Mouse (Mus musculus) liver, embryonic 11.5 days (tissue): Measurements from ENCODE around the gene Ppp1r13l. TPM values are rescaled to one million over a fixed set of nuclear protein-coding genes. Genes with fewer than 3 reads are reported as not detected.

ENCODE experiments used
- ATAC-seq: fragments of 200-750 bp; cut with Nextera tagmentation; replicated peaks from 2 replicates; pipeline ENCODE4 v1.8.0; 2017; ENCODE audit warnings: moderate number of reproducible peaks, mild to moderate bottlenecking, moderate TSS enrichment, moderate library complexity; ENCODE audit not compliant: low FRiP score
- DNase-seq: peaks from one replicate; pipeline ENCODE4 v3.0.0-alpha.2; 2017; ENCODE audit warnings: low spot score
- H3K27ac ChIP-seq: fragments of 300-500 bp; sonication (generic); 2 replicates; pipeline ENCODE4 v1.5.1; 2014; ENCODE audit warnings: mild to moderate bottlenecking, low read depth, low read length, control low read depth
- H3K27me3 ChIP-seq: fragments of 300-500 bp; sonication (generic); replicated peaks from 2 replicates; pipeline ENCODE4 v1.6.1; 2014; ENCODE audit warnings: low read length, mixed read lengths; ENCODE audit not compliant: control insufficient read depth, insufficient read depth
- H3K36me3 ChIP-seq: fragments of 300-500 bp; sonication (generic); 2 replicates; pipeline ENCODE4 v1.6.1; 2014; ENCODE audit warnings: mild to moderate bottlenecking, low read length, moderate library complexity, mixed read lengths; ENCODE audit not compliant: control insufficient read depth, insufficient read depth
- H3K4me1 ChIP-seq: fragments of 300-500 bp; sonication (generic); replicated peaks from 2 replicates; pipeline ENCODE4 v1.6.1; 2014; ENCODE audit warnings: low read length, mixed read lengths; ENCODE audit not compliant: control insufficient read depth, insufficient read depth
- H3K4me2 ChIP-seq: fragments of 300-500 bp; sonication (generic); 2 replicates; pipeline ENCODE4 v1.6.1; 2014; ENCODE audit warnings: mild to moderate bottlenecking, control low read depth, moderate library complexity
- H3K4me3 ChIP-seq: fragments of 300-500 bp; sonication (generic); 2 replicates; pipeline ENCODE4 v1.5.1; 2014; ENCODE audit warnings: low read depth, low read length, control low read depth
- H3K9ac ChIP-seq: fragments of 300-500 bp; sonication (generic); 2 replicates; pipeline ENCODE4 v1.6.1; 2014; ENCODE audit warnings: low read depth, low read length, control low read depth
- H3K9me3 ChIP-seq: fragments of 300-500 bp; sonication (generic); 2 replicates; pipeline ENCODE4 v1.6.1; 2016; ENCODE audit warnings: low read length, inconsistent platforms, mixed read lengths; ENCODE audit not compliant: control insufficient read depth
- whole genome bisulfite sequencing: fragments of 180-500 bp; shearing (Covaris S2); extraction: QIAGEN DNeasy Blood & Tissue Kit; methylation state at CpG from one replicate; pipeline ENCODE4 v1.1.7; 2014; 5-methylcytosine and 5-hydroxymethylcytosine counted together
- polyA plus RNA-seq: library from polyadenylated mRNA; unstranded; fragments of >200 nt; fragmentation: Nextera tagmentation; extraction: Ambion mirVana; gene quantifications from 2 replicates; pipeline ENCODE4 v1.2.1, GENCODE M21; 2014

The Ppp1r13l gene
- 3.9 and 4.2 TPM in 2 replicates for polyA plus RNA-seq

DNA sequence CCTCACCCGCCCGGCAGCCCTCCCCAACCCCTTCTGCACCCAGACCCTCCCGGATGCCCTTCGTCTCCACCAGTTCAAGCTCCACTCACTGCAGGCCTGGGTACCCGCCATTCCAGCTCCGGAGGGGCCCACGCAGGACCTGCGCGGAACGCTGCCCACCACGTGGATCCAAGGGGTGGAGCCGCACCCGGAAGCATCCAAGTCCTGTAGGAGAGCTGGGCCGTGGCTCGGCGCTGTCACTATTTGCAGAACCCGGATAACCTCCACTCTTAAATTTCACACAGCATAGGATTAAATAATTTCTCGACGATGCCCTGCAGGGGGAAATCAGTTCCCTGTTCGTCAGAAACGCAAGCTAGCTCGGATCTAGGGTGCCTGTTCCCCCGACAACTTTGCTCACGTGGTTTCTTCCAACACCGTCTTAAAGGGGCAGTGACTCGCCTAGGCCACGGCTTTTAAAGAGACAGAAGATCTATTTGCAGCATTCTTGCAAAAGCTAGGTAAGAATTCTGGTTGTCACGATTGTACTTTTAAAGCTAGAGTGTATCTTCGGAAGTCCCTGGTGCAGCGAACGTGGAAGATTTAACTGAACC lies at the start of gene Ppp1r13l, which contains the start of gene Cd3eap:
Ppp1r13l (plus strand) TSS at position 451 of the 593 bp plus-strand sequence.
Cd3eap (minus strand) TSS at position 185 of the 593 bp plus-strand sequence.
- WGBS, result under 1% methylated on average over 31 of the region's 31 CpGs
- ATAC-seq (peak; percentile 70), DNase-seq (peak; percentile 88)
- peak within 1 kb of the TSS; percentile 59; the same call in 1 of the 2 replicates for H3K27ac ChIP-seq
- H3K4me3 ChIP-seq, result peak within 1 kb of the TSS; percentile 66
- H3K27me3 ChIP-seq, result peaks cover 4% of the 10 kb centered on the region; the same call in 1 of the 2 replicates
- no peaks in the 10 kb centered on the region for H3K9me3 ChIP-seq
- peaks cover 26% of the 10 kb centered on the region for H3K36me3 ChIP-seq
- H3K9ac ChIP-seq, result peak within 1 kb of the TSS; percentile 73
- H3K4me1 ChIP-seq, result peaks cover 33% of the 10 kb centered on the region
- H3K4me2 ChIP-seq, result peak within 1 kb of the TSS; percentile 100

DNA sequence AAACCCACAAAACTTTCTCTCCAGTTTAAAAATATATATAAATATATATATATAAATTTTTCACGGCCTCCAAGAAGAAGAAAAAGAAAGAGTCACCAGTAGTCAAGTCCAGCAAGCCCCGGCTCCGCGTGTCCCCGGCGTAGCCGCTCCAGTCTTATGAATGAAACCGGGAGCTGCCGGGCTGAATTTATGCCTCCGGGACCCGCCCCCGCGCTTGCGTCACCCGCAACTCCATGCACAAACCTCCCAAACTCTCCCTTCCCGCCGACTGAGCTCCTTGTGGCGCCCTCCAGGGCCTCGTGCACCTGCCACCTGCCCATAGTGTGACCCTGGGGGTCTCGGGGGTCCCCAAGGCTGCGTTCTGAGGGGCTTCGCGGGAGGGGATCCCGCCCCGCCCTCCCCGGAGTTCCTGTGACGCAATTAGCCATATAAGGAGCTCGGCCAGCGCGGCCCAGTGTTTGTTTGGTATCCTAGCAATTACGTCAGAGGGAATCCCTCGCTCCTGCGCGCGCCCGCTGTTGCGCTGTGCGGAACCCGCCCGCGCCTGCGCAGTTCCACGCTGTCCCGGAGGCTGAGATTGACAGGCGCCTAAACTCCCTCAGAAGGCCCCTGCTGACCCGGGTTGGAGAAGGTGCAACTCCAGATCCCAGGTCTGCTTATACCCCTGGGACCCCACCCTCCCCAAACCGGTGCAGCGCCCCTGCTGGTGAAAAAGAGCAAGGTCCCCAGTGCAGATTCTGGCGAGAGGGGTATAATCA lies 49.5 kb upstream of the Ppp1r13l start, which contains the start of gene Fosb:
Fosb (minus strand) TSS at position 168 of the 758 bp plus-strand sequence.
- Histone ChIP-seq H3K36me3 (no peaks in the 10 kb centered on the region), H3K27ac (no peak within 1 kb of the TSS), H3K4me1 (peaks cover 10% of the 10 kb centered on the region), H3K4me2 (peak within 1 kb of the TSS; percentile 100), H3K9me3 (no peaks in the 10 kb centered on the region), H3K9ac (peak within 1 kb of the TSS; percentile 51), H3K4me3 (peak within 1 kb of the TSS; percentile 69), H3K27me3 (peaks cover 41% of the 10 kb centered on the region)
- DNase-seq, result peak; percentile 96
- WGBS, result under 1% methylated on average over 49 of the region's 49 CpGs
- peak; percentile 82 for ATAC-seq

DNA sequence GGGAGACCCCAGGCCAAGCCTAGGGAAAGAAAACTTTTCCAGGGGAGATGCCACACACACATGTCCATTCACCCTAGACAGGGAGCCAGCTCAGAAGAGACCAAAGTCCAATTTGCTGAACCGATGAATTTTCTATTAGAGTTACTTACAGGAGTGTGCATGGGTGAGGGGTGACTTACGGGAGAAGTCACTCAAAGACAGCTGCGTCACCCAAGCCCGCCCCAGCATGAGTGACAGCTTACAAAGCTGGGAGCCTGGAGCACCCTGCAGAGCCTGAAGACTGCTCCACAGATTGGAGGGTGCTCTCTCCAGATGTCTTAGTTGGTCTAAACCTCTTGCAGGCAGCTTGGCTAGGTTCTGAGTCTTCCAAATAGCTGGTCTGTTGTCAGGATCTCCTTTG lies 47.6 kb upstream of the Ppp1r13l start:
- Histone ChIP-seq H3K4me1 (peaks cover 9% of the 10 kb centered on the region), H3K36me3 (no peaks in the 10 kb centered on the region), H3K9ac (no peak overlapping the region), H3K4me3 (no peak overlapping the region), H3K9me3 (no peaks in the 10 kb centered on the region), H3K4me2 (no peak overlapping the region), H3K27ac (no peak overlapping the region), H3K27me3 (peaks cover 36% of the 10 kb centered on the region)
- ATAC-seq (no peak), DNase-seq (no peak)
- WGBS, result 35% methylated on average over 4 of the region's 4 CpGs

DNA sequence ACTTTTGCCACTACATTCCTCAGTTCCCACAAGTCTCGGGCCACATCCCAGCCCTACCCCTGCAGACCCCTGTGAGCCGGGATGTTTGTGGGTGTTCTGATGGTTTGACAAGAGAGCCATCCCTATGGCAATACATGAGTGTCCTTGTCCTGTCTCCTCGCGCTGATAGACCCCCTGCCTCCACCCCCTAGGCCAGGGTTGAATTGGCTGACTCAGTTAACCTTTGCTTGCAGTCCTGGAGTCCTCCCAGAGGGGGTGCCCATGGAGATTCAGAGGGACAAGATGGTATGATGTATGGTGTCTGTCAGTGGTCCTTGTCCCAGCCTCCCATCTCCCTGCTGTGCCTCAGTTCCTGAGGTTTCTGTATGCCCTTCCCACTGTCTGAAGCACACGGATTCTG lies 45.5 kb upstream of the Ppp1r13l start:
- H3K9ac ChIP-seq, result no peak overlapping the region
- H3K36me3 ChIP-seq, result no peaks in the 10 kb centered on the region
- H3K27ac ChIP-seq, result no peak overlapping the region
- H3K4me1 ChIP-seq, result peaks cover 9% of the 10 kb centered on the region
- no peak for ATAC-seq
- 40% methylated on average over 5 of the region's 5 CpGs for WGBS
- no peak overlapping the region for H3K4me2 ChIP-seq
- DNase-seq, result no peak
- no peaks in the 10 kb centered on the region for H3K9me3 ChIP-seq
- H3K27me3 ChIP-seq, result peaks cover 41% of the 10 kb centered on the region
- H3K4me3 ChIP-seq, result no peak overlapping the region

DNA sequence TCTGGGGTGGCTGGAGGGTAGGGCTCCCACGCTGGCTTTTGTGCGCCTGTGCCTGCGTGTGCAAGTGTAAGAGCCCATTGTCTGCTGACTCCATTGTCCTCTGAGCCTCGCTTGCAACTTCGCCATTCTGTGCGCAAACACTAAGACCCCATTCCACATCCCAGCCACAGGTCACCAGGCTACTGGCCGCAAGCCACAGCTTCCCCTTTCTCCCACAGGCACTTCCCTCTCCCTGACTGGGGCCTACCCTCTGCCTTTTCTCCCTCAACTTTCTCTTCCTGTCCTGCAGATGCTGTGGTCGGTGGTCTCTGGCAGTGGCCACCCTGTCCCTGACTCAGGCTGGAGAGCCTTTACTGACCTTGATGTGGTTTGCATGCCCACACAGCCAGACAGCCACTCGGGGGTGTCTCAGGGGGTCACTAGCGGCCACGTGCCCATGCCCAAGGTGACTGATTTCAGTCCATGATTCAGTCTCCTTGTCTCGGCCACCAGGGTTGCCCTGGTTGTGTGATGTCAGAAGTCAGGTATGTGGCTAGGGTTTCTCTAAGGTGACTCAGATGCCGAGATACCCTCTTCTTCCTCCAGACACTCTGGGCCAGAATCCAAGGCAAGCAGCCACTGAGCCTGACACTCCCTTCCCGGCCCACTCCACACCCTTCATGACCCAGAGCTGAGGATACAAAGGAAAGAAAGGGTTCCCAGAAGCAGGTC lies 42.9 kb upstream of the Ppp1r13l start:
- DNase-seq, result no peak
- Histone ChIP-seq H3K9me3 (no peaks in the 10 kb centered on the region), H3K4me2 (no peak overlapping the region), H3K4me3 (no peak overlapping the region), H3K27ac (no peak overlapping the region), H3K4me1 (peaks cover 8% of the 10 kb centered on the region), H3K9ac (no peak overlapping the region), H3K36me3 (no peaks in the 10 kb centered on the region), H3K27me3 (peaks cover 49% of the 10 kb centered on the region)
- 32% methylated on average over 14 of the region's 14 CpGs for WGBS
- ATAC-seq, result no peak

GRCm38 (mm10) chr7:19318201-19318600 lies 41.3 kb upstream of the Ppp1r13l start:
- H3K36me3 ChIP-seq, result no peaks in the 10 kb centered on the region
- no peak overlapping the region for H3K4me3 ChIP-seq
- WGBS, result 66% methylated on average over 2 of the region's 2 CpGs
- ATAC-seq (no peak), DNase-seq (no peak)
- H3K9ac ChIP-seq, result no peak overlapping the region
- no peaks in the 10 kb centered on the region for H3K9me3 ChIP-seq
- peaks cover 58% of the 10 kb centered on the region for H3K27me3 ChIP-seq
- no peak overlapping the region for H3K4me2 ChIP-seq
- H3K4me1 ChIP-seq, result peaks cover 8% of the 10 kb centered on the region
- H3K27ac ChIP-seq, result no peak overlapping the region

DNA sequence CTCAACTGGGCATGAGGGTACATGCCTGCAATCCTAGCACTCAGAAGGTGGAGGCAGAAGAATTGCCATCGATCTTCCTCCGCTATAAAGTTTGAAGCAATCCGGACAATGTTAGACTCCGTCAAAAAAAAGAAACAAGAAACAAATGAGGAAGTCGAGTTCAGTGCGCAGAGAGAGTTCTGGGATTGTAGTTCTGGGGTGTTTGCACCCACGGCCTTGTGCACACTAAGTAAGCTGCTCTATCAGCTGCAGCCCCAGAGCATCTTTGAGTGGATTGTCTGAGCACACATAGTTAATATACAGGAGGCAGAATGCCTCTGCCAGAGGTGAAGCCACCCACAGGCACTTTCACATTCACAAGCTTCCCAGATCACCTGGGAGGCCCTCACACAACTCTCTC lies 40.9 kb upstream of the Ppp1r13l start:
- Histone ChIP-seq H3K27ac (no peak overlapping the region), H3K4me2 (no peak overlapping the region), H3K9ac (no peak overlapping the region), H3K9me3 (no peaks in the 10 kb centered on the region), H3K36me3 (no peaks in the 10 kb centered on the region), H3K27me3 (peaks cover 59% of the 10 kb centered on the region), H3K4me3 (no peak overlapping the region), H3K4me1 (peaks cover 8% of the 10 kb centered on the region)
- ATAC-seq (no peak), DNase-seq (no peak)
- WGBS, result 55% methylated on average over 7 of the region's 7 CpGs

- Histone ChIP-seq H3K9me3 (no peaks in the 10 kb centered on the region), H3K27me3 (peaks cover 54% of the 10 kb centered on the region), H3K9ac (peak overlapping the region; percentile 57), H3K27ac (no peak overlapping the region), H3K4me1 (peaks cover 8% of the 10 kb centered on the region), H3K4me3 (peak overlapping the region; percentile 50), H3K4me2 (peak overlapping the region; percentile 81), H3K36me3 (no peaks in the 10 kb centered on the region)
- ATAC-seq (peak; percentile 40), DNase-seq (no peak)
- 25% methylated on average over 9 of the region's 9 CpGs for WGBS
These were observed 40.1 kb upstream of the Ppp1r13l start for GRCm38 (mm10) chr7:19319458-19319857.
